Mouse (Mus musculus) lung, adult 18-20 months (tissue): Measurements from ENCODE around the gene Ralb.

Experiments
- DNase-seq, 2 experiments: peaks; one replicate each; pipeline ENCODE4 v3.0.0; 2022; ENCODE audit warnings: mixed read lengths in 2 of 2

The Ralb gene

DNA sequence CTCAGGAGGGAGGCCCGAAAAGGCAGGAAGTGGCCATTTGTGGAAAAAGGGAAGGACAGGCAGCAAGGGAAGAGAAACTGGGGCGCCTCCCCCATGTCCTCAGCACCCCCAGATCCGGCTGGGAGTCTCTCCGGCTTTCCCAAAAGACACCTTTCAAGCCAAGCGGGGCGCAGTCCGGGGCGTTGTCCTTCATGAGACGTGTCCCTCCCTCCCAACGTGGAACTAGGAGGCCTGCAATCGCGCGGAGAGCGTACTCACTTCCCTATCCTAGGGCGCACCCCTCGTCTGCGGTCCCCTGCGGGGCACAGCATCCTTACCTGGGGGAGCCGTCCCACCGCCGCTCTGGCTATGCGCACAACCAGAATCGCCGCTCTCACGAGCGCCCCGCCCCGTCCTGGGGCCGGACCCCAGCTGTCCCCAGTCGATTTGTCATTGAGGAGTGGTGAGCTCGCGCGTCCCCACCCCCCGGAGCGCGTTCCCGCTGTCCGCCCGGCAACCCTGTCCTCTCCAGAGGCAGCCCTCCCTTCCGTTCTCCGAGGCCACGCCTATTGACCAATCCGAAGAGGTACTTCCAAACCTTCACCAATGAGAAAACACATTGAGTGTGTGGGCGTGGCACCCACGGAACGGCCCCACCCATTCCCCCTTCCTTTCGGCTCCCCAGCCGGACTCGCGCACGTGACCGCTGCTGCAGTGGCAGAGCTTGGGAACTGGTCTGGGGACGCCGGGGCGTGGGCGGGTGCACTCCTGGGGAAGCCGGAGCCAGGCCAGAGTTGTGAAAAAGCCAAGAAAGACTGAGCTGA is at the start of gene Ralb:
TSS of gene Ralb (minus strand) at position 535 of the 803 bp plus-strand sequence.
- DNase-seq, result peak; percentile 99 to 100

DNA sequence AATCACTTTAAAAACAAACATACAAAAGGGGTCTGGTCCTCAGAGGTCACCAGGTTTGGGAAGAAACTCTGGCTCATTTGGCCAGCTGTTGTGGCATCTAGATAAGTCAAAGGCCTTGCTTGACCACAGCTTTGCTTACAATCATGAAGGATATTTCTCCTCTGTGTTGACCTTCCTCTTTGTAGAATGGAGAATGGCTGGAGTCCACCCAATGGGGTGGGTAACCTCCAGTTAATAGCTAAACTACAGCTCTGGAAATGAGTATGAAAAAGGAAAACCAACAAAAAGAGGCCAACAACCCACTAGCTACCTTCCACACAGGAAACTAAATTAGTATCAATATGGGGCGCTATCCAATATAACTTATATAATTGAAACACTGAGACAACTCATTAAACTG is 47.1 kb upstream of the Ralb start:
- DNase-seq, result no peak

DNA sequence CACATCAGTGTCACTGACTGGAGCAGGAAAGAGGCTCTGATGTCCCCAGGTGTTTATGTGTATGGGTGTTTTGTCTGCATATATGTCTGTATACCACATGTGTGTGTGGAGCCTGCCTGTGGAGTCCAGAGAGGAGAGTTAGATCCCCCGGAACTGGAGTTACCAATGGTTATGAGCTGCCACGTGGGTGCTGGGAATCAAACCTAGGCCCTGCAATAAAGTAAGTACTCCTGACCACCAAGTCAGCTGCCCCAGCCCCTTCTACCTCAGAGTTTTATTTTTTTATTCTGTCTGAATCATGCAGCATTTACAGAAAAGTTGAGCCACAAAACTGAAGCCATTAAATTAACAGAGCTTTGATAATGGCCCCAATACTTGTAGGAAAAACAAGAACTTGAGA is 45.5 kb upstream of the Ralb start:
- no peak for DNase-seq

DNA sequence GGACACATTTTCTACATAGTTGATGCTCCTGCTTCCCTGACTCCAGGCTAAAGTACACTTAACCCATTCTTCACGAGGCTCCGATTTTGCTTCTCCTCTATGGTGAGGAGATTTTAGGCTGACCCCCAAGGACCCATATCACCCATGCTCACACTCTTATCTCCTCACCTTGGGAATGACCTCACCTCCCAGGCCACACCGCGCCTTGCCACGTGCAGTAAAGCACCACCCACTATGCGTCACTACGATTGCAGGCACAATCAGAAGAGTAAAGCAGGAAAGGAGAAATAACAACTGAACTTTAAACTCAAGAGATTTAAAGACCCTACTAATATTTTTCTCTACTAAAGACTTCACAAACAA is 44.7 kb upstream of the Ralb start:
- DNase-seq, result no peak

DNA sequence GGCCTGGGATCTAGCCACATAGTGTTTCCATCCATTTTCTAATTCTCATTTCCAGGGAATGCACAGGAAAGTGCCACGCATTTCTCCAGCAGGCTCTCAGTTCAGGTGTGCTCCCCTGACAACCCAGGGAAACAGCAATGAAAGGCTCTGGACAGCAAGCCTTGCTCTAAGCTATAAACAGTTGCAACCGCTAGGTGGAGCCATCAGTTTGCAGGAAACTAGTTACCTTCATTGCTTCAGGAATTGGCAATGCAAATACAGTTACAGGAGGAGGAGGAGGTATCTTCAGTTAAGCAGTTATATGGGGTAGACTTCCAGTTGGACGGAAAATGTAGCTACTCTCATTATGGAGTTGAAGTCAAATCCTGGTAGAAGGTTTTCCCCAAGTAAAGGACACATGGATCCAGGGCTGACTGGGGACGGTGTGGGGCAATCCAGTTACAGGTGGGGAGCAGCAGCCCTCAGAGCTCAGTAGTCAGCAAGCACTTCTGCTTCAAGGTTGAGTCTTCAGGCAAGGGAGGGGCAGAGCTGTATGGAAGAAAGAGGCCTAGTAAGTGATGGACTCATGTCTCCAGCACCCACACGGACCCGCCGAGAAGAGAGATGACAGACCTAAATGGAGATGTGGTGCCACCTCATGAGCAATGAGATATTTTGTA is 44.2 kb upstream of the Ralb start:
- DNase-seq, result peak; percentile 68 to 75

DNA sequence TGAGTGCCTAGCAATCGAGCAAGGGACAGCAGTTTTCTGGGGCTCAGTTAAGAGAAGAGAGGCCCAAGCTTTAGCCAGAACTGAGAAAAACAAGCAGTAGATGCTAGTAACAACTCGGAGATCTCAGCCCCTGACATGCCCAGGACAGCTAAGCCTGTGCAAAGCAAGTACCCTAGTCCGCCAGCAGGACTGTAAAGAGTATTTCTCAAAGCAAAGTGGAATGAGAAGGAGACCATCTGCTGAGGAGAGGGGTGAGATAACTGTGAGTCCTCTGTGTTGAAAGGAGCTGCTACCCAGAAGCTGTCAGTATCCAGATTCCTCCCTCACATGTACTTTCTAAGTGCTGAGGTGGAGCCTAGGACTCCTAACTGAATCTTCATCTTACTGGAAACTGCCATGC is 41.9 kb upstream of the Ralb start:
- DNase-seq, result peak in 1 of 2 experiments; percentile 24

DNA sequence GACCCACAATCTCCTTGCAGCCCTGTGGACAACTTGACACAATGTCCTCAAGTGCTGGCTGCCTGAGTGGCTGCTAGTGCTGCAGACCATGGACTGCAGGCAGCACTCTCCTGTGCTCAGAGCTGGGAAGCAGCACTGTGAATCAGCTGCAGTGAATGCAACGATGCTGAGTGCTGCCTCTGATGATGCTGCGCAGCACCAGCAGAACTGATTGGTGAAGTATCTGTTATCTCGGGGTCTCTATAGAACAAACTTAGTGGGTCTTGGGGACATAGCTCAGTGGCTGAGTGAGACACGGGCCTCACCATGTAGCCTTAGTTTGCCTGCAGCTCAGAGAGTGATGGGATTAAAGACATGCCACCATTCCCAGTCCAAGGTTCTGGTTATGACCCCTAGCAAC is 41.1 kb upstream of the Ralb start:
- DNase-seq, result no peak

DNA sequence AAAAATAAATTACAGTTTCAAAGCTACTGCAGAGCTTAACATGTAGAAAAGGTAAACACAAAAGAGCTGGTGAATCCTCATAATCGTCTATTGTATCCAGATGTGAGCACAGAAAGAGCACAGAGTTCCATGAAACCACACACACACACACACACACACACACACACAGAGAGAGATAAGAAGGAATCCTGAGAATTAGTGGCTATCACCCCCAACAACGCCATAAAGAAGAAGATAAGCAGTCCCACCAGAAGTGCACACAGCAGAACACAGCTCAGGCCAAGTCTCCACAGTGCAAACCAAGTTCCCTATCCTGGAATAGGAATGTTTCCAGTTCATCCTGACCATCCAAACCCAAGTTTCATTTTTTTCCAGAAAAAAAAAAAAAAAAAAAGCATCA is 40.6 kb upstream of the Ralb start:
- DNase-seq, result no peak

DNA sequence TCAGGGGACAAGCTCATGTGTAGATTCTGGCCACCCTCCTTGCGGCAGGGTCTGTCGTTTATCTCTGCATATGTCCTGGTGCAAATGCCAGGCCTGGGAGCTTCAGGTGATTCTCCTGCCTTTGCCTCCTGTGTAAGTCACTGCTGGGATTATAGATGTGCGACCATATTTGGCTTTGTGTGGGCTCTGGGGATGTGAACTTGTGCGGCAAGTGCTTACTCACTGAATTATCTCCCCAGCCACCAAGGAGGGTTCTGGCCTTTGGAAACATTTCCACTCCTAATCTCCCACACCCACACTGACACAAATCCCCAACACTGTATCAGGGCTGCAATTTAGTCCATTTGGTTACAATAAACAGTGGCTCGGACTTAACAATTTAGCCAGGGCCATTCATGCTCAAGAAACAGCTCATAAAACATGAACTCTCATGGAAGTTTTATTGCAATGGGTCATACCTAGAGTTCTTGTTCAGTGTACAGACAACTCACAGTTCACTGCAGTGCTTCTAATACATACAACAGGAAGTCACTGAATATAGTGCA is 40.1 kb upstream of the Ralb start:
- DNase-seq, result no peak

DNA sequence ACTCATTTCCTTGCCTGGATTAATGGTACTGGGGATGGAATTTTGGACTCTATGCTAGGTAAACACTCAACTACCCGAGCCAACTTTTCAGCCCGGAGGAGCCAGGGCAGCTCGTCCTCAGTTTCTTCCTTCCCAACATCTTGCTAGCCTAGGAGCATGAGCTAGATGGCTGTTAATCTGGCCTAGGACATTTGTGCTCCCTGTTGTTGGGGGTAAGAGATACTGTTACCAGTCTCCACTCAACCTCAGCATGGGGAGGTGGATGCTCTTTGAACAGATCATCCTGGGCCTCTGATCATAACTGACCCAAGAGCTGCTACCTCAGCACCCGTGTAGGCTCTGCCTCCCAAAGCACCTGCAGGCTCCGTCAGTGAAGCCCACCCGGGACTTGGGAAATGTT is 38.7 kb upstream of the Ralb start:
- DNase-seq, result no peak

DNA sequence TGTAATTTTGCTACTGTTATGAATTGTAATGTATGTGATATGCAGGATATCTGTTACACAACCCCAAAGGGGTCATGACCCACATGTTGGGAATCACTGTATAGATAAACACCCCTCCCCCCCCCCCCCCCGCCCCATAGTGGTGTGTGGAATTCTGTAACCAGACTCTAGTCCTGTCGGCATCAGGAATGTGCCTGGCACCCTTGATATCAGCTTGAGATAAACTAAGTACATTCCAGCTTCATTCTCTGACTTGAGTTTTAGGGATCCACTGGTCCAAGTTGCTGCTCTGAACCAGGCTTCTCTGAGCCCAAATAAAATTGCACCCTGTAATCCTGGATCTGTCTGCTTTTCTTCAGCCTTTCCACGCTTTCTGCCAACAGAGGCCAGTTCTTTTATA is 37.0 kb upstream of the Ralb start:
- DNase-seq, result no peak

DNA sequence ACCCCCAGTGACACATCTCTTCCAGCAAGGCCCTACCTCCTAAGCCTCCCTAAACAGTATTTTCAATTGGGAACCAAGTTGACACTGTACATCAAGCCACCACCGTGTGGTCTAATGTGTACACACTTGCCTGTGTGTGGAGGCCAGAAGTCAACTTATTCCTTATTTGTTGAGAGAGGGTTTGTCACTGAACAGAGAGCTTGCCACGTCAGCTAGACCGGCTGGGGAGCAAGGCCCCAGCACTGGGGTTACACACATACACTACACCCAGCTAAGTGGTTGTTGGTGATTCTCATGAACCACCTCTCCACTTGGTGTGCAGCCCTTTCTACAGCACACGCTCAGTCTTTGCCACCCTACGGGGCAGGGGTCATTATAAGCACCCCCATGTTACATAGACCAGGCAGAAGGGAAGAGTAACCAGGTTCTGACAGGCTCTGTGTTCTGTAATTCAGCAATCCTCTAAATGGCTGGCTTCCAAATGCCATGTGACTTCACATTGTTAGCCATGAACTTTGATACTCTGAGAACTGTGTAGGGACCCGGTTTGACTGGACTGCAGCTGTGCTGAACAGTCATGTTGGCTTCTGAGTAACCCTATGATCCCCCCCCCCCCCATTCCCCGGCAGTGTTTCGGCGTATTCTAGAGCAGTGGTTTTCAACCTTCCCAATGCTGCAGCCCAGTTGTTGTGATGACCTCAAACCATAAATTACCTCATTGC is 36.4 kb upstream of the Ralb start:
- no peak for DNase-seq

DNA sequence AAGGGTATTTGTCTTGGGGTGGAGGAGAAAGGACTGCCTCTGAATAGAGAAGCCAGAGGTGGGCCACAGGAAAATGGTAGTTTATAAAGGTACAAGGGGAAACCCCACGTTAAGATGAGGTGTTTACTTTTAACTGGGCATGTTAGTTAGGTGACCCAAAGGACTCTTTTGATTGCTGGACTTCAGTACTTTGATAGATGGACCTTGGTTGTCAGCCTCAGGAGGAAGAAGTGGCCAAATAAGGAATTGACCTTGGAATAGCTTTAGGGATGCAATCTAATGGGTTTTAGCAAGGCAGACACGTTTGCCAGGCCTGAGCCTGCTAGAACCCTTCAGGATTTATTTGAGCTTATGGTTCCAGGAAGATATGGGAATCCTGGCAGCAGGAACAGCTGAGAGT is 34.7 kb upstream of the Ralb start:
- DNase-seq, result no peak

DNA sequence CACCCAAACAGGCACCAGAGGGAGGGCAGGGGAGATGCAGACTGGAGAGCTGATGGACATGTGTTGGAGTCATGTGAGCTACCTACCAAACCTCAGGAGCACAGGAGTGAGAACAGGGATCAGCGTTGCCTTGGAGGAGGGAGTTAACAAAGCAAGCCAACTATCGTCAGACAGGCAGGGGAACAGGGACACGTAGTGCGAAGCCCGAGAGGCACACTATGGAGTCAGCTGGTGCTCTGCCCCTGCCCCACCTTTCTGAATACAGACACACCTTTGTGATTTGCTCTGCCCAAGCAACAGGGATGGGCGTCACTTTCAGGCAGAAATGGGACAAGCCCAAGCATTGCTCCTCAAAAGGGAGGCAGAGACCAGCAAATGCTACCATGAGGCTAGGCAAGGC is 33.1 kb upstream of the Ralb start:
- DNase-seq, result no peak

DNA sequence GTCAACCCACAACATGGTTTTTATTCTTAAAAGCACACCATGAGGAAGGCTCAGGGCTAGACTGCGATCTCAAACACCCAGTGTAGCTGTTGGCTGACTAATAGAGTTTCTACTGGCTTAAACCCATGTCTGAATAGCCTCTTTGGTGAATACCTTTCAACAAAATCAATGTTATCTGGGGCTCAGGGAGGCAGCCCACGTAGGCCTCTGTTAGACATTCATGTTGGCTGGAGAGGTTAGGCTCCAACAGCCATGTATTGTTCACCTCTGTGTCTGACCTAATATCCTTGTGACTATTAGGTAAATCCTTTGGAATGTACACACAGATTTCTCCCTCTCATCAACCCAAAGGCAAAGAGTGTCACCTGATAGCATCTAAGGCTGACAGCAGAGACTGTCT is 31.5 kb upstream of the Ralb start:
- DNase-seq, result no peak

DNA sequence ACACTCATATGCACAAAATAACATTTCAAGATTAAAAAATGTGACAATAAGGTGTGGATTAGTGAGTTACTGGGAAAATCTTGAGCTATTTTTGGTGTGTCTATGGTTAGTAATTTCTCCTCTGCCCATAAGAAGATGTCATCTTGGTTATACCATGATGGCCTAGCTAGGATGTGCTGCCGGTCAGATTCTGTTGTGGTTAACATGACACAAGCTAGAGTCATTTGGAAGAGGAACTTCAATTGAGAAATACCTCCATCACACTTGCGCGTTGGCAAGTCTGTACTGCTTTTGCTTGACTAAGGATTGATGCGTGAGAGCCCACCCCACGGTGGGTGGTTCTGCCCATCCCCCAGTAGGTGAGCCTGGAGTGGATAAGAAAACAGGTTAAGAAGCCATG is 29.7 kb upstream of the Ralb start:
- DNase-seq, result no peak

DNA sequence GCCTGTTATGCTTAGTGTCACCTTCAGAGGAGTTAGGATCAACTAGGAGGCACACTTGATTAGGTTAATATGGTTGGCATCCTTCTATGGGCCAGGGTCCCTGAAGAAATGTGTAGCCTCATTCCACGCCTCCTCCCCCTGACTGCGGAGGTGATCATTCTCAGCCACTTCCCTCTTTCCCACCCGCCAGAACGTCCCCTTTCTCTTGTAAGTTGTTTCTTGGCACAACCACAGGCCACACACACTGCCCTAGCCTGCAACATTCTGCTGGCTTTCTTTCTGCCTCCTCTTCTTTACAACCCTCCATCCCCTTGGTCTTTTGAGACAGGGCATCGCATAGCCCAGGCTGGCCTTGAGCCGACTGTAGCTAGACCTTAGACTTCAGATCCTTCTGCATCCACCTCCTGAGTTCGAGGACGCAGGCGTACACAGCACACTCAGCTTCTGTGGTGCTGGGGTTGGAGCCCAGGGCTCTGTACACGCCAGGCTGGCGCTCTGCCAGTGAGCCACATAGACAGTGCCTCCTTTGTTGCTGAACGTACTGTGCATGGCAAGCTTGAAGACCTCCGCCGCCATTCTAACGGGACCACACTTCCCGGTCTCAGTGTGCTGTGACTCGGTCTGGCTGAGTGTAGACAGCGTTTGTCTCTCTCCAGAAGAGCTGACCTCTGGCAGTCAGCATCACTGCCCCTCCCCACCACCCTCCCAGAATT is 28.7 kb upstream of the Ralb start:
- no peak for DNase-seq

DNA sequence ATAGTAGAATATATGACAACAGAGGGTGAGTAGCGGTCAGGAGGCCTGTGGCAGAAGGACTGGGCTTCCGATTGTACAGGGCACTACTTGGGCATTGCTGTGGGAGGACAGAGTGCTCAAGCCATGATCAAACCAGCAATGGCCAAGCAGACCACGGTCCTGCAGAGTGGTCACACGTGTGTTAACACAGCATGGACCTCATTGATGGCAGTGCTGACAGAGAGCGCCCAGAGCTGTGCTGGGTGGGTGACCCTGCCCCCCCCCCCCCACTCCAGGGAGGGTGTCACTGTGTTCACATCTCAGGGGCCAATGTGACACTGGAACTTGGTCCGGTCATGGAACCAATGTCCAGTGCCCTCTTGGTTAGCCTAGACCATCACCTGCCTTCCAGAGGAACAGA is 27.6 kb upstream of the Ralb start:
- DNase-seq, result no peak

DNA sequence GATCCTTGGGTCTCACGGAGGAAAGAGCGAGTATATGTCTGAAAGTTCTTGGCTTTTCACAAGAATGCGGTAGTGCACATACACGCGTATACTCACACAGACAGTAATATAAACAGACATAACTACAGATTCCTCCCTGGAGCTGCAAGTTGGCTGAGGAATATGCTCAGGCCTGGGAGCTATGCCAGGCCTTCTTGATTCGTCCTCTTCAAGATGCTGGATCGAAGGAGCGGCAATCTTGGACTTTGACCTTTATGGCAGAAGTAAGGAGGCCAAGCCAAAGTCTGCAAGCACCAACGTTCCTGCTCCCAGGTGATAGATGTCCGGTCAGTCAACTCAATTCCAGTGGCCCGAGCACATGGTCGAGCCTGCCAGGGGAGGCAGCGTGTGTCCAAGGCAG is 26.3 kb upstream of the Ralb start:
- DNase-seq, result no peak

DNA sequence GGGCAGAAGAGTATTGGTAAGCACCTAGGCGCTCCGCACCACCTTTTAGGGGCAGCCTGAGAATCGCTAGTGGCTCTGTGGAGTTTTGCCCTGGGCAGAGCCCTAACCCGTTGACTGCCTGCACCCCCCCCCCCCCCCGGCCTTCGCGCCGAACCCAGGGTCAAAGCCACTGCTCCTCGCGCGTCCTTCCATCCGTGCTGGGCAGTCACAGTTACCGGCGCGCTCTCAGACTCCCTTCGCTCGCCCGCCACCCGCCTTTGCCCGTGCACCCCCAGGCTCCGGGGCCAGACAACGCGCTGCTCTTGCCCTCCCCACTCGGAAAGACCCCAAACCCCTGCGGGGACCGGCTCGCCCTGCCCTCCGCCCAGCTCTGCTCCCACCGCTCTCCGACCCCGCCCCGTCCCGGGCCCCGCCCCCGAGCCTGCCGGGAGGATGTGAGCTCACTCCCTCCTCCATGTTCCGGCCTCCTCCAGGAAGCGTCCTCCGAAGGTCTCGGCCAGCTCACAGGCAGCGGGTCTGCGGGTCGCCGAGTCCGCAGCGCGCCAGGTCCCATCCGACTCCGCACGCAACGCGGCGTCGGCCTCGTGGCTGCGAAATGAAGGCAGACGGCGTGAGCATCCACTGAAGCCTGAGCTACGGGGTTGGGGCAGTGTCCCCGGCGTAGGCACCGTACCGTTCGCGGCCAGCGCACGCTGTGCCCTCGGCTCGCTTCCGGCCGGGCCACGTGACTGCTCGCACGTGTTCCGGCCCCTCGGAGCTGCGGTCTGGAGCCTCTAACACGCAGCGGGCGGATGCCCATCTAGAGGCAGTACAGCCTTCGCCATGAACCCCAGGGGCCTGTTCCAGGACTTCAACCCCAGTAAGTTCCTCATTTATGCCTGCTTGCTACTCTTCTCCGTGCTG is 21.3 kb upstream of the Ralb start, which contains the start of gene Tmem185b:
TSS of gene Tmem185b (plus strand) at position 472 of the 903 bp plus-strand sequence.
- DNase-seq, result peak; percentile 92 to 95

DNA sequence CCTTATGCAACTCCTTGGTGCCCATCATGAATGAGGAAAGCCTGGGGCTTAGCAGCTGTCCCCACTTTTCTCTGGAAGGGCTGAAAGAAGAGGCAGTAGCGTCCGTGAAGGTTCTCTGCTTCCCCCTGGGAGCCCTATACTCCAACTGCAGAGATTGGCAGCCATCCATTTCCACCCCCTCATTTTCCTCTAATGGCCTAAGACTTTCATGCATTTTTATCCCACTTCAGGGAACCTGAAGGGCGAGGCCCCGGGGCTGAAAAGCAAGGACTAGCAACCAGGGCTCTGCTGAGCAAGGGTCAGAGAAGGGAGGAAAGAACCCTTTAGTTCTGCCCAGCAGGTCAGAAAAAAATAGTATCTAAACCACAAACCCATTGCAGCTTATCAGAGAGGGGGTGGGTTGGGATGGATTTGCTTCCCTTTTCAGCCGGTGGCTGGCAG is 20.4 kb upstream of the Ralb start:
- no peak for DNase-seq

DNA sequence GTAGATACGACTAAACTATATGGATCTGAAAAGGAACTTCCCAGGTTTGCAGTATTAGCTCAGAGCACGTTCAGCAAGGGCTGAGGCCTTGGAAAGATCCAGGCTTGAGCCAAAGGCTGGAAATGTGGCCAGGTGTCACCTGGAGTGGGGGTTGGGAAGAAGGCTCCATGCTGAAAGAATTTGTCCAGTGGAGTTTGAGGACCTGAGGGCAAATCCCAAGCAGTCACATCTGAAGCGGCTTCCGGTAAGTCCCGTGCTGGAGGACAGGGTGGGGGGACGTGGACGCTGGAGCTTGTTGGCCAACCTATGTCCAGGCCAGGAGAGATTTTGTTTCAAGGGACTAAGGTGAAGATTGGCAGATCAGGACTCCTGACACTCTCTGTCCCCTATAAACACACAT is 19.2 kb upstream of the Ralb start:
- DNase-seq, result no peak
